Mouse (Mus musculus) liver, embryonic 14.5 days (tissue): Measurements from ENCODE around the gene Ston2. TPM values are rescaled to one million over a fixed set of nuclear protein-coding genes. Genes with fewer than 3 reads are reported as not detected.
A peak's percentile ranks its signal among the peaks of the same experiment; 100 is the strongest.

Source experiments
- ATAC-seq: fragments of 200-750 bp; cut with Nextera tagmentation; 2 replicates; pipeline ENCODE4 v1.8.0; 2017; ENCODE audit warnings: moderate number of reproducible peaks, mild to moderate bottlenecking, moderate library complexity; ENCODE audit not compliant: insufficient read depth
- DNase-seq, 3 experiments: peaks; one replicate each; pipeline ENCODE4 v3.0.0-alpha.2; 2012 to 2013; ENCODE audit warnings: low read depth in 3 of 3, low spot score in 3 of 3
- H3K27ac ChIP-seq: fragments of 300-500 bp; sonication (generic); 2 replicates; pipeline ENCODE4 v1.5.1; 2014; ENCODE audit warnings: moderate library complexity, mild to moderate bottlenecking, control low read depth, inconsistent platforms
- H3K27me3 ChIP-seq: fragments of 300-500 bp; sonication (generic); 2 replicates; pipeline ENCODE4 v1.6.1; 2014; ENCODE audit warnings: mild to moderate bottlenecking, low read length, moderate library complexity; ENCODE audit not compliant: control insufficient read depth, insufficient read depth
- H3K36me3 ChIP-seq: fragments of 300-500 bp; sonication (generic); replicated peaks from 2 replicates; pipeline ENCODE4 v1.6.1; 2014; ENCODE audit warnings: low read depth; ENCODE audit not compliant: control insufficient read depth, insufficient read depth
- H3K4me1 ChIP-seq, 2 experiments: fragments of 200-500 bp in 1 of 2; fragments of 300-500 bp in 1 of 2; sonication (generic) in 1 of 2; replicated peaks; 2 replicates each; pipeline ENCODE4 v1.6.1; 2012 to 2014; ENCODE audit warnings: antibody characterized with exemption in 1 of 2, inconsistent platforms in 1 of 2, low read length in 1 of 2; ENCODE audit not compliant: control insufficient read depth in 2 of 2, insufficient read depth in 2 of 2
- H3K4me2 ChIP-seq: fragments of 300-500 bp; sonication (generic); 2 replicates; pipeline ENCODE4 v1.6.1; 2014; ENCODE audit warnings: low read depth, mild to moderate bottlenecking, control low read depth, moderate library complexity
- H3K4me3 ChIP-seq, 2 experiments: fragments of 200-500 bp in 1 of 2; fragments of 300-500 bp in 1 of 2; sonication (generic) in 1 of 2; 2 replicates each; pipeline ENCODE4 v1.5.1; 2012 to 2014; ENCODE audit warnings: low read depth in 2 of 2, low read length in 2 of 2, mild to moderate bottlenecking in 2 of 2, control low read depth in 1 of 2, inconsistent platforms in 1 of 2, moderate library complexity in 1 of 2; ENCODE audit not compliant: insufficient read depth in 1 of 2
- H3K9ac ChIP-seq: fragments of 300-500 bp; sonication (generic); replicated peaks from 2 replicates; pipeline ENCODE4 v1.6.1; 2014; ENCODE audit warnings: mild to moderate bottlenecking, control low read depth, moderate library complexity
- H3K9me3 ChIP-seq: fragments of 300-500 bp; sonication (generic); 2 replicates; pipeline ENCODE4 v1.6.1; 2016; ENCODE audit warnings: low read length, mixed read lengths; ENCODE audit not compliant: control insufficient read depth
- CTCF ChIP-seq: IDR thresholded peaks from 2 replicates; pipeline ENCODE4 v1.5.1; 2016; ENCODE audit warnings: antibody characterized with exemption, low read depth, control low read depth
- EP300 ChIP-seq: IDR thresholded peaks from 2 replicates; pipeline ENCODE4 v1.6.1; 2016; ENCODE audit warnings: antibody characterized with exemption, low read depth
- WGBS: fragments of 180-500 bp; shearing (Covaris S2); extraction: QIAGEN DNeasy Blood & Tissue Kit; methylation state at CpG from one replicate; pipeline ENCODE4 v1.1.7; 2014; ENCODE audit not compliant: insufficient replicate concordance; 5-methylcytosine and 5-hydroxymethylcytosine counted together
- polyA plus RNA-seq, 2 experiments: library from polyadenylated mRNA; depleted of rRNA in 1 of 2; stranded (reverse) in 1 of 2; unstranded in 1 of 2; fragments of >200 nt; fragmentation: Nextera tagmentation in 1 of 2; extraction: Ambion mirVana in 1 of 2; gene quantifications; 2 replicates each; pipeline versions ENCODE4 v1.2.1 to v1.2.3; 2012 to 2014

Gene Ston2
- polyA plus RNA-seq, 2 experiments: 15.4 to 26.6 TPM

DNA sequence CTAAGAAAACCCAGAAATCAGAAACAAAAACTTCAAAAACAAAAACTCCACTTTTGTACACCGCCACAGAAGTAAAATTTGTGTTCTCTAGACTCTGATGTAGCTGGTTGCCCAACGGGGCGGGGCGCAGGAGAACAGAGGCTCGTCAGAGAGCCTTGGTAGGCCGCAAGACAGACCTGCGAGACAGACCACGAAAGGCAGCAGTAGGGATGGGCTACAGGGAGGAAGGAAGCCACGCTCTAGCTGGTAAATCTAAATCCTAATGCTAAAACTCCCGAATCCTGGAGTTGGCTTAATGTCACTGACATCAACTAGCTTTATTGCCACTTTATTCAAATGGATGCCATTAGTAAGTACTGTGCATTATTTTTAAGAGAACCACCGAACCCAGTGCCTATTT lies 18.9 kb upstream of the Ston2 start:
- DNase-seq (no peak), ATAC-seq (no peak)
- no peaks in the 10 kb centered on the region for H3K27me3 ChIP-seq
- peaks cover 21% of the 10 kb centered on the region for H3K36me3 ChIP-seq
- no peaks in the 10 kb centered on the region for H3K4me1 ChIP-seq
- TF ChIP-seq CTCF (no peak), EP300 (no peak)
- no peak overlapping the region for H3K4me2 ChIP-seq
- H3K9ac ChIP-seq: no peak overlapping the region
- H3K9me3 ChIP-seq: no peaks in the 10 kb centered on the region
- no peak overlapping the region for H3K4me3 ChIP-seq
- WGBS: 68% methylated on average over 11 of the region's 11 CpGs
- H3K27ac ChIP-seq: no peak overlapping the region

- Histone ChIP-seq H3K4me1 (peaks cover 0 to 5% of the 10 kb centered on the region in 2 experiments; a peak in 1 of 4 replicates), H3K4me2 (no peak overlapping the region), H3K9me3 (no peaks in the 10 kb centered on the region), H3K9ac (no peak overlapping the region), H3K27me3 (no peaks in the 10 kb centered on the region), H3K27ac (no peak overlapping the region), H3K36me3 (peaks cover 4% of the 10 kb centered on the region; the same call in 1 of the 2 replicates), H3K4me3 (no peak overlapping the region)
- ATAC-seq: no peak
- TF ChIP-seq EP300 (no peak), CTCF (no peak)
- no peak for DNase-seq
- 60% methylated on average over 3 of the region's 3 CpGs for WGBS
Measured at GRCm38 (mm10) chr12:91804262-91804661, 16.1 kb upstream of the Ston2 start.

DNA sequence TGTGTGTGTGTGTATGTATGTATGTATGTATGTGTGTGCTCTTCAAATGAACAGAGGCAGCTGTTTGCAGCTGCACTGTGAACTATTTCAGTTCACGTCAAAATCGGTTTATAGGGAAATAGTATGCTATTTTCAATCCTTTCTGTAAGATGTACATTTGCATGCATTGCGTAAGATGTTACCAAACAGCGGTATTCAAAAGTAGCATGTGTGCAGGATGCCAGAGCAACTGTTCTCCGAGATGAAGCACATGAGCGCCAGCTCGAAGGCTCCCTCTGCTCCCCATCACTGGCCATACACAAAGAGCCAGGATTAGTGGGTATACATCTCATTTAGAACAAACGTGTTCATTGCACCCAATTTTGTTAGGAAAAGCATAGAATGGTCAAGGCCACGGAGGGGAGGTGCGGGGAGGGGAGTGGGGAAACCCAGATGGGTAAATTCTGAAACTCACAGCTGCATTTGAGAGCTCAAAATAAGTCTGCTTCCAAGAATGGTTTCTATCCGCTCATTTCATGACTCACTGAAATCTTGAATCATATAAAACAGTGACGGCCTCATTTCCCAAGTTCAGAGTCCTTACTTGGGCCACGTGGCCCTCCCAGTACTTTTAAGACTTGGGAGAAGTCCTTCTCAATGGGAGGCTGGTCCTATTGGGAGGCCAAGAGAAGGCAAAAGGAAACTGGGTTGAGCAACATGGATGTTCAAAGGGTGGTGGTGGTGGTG lies 15.2 kb upstream of the Ston2 start:
- H3K27ac ChIP-seq: no peak overlapping the region
- H3K4me2 ChIP-seq: no peak overlapping the region
- no peak for DNase-seq
- TF ChIP-seq EP300: no peak
- TF ChIP-seq CTCF: no peak
- H3K27me3 ChIP-seq: no peaks in the 10 kb centered on the region
- no peak for ATAC-seq
- WGBS: 71% methylated on average over 13 of the region's 13 CpGs
- H3K36me3 ChIP-seq: no peaks in the 10 kb centered on the region; the same call in 1 of the 2 replicates
- H3K9ac ChIP-seq: no peak overlapping the region
- peaks cover 0 to 5% of the 10 kb centered on the region in 2 experiments; a peak in 1 of 4 replicates for H3K4me1 ChIP-seq
- no peak overlapping the region for H3K4me3 ChIP-seq
- no peaks in the 10 kb centered on the region for H3K9me3 ChIP-seq

DNA sequence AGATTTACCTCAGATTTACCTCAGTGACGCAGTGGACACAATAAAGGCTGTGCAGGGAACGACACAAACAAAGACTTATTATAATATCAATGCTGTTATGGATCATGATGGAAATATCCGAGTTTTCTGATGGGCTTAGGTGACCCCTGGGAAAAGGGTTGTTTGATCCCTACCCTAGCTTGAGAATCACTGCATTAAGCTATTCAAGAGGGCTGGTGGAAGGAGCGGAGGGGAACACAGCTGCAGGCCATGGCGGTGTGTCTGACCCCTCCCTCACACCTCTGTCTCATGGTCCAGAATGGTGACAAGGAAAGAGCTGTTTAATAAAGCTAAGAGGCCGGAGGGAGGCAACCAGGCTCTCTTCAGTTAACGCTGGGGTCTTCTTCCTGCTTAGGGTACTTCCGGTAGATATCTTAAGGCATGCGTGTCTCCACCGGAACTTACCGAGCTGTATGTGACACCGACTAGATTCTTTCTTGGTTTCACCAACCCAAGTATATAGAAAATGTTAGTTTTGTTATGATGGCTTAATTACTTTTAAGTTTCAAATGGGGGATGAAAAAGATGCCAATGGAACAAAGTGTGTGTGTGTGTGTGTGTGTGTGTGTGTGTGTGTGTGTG lies 14.5 kb upstream of the Ston2 start:
- Histone ChIP-seq H3K36me3 (no peaks in the 10 kb centered on the region), H3K9me3 (no peaks in the 10 kb centered on the region), H3K27ac (no peak overlapping the region), H3K4me2 (no peak overlapping the region), H3K9ac (no peak overlapping the region), H3K4me1 (peaks cover 0 to 5% of the 10 kb centered on the region in 2 experiments; a peak in 1 of 4 replicates), H3K4me3 (no peak overlapping the region), H3K27me3 (no peaks in the 10 kb centered on the region)
- ATAC-seq (no peak), DNase-seq (no peak)
- TF ChIP-seq EP300: no peak
- TF ChIP-seq CTCF: no peak
- WGBS: 79% methylated on average over 12 of the region's 12 CpGs

DNA sequence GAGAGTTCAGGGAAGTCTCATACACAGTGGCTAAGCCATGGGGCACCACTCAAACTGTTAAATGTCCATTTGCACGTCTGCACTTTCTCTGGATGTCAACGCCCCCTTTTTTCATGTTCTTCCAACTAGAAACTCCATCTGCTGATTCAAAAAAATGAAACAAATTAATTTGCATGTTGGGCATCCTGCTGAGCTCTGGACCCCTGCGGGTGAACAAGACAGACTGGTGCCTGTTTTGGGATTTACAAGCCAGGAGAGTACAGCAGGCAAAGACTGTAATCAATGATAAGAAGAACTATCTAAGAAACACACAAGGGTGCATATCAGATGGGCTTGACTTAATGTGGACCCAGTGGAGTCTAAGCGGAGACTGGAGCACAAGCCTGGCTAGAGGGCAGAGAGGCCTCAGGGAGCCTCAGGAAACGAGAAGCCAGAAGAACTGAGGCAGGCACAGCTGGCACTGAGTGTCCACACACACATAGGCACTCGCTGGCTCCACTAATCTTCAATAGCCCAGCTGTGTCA lies 12.7 kb upstream of the Ston2 start:
- Histone ChIP-seq H3K27ac (no peak overlapping the region), H3K4me2 (no peak overlapping the region), H3K4me1 (peaks cover 0 to 5% of the 10 kb centered on the region in 2 experiments; a peak in 1 of 4 replicates), H3K36me3 (no peaks in the 10 kb centered on the region), H3K27me3 (no peaks in the 10 kb centered on the region), H3K9ac (no peak overlapping the region), H3K4me3 (no peak overlapping the region), H3K9me3 (no peaks in the 10 kb centered on the region)
- ATAC-seq (peak; percentile 25; the same call in 1 of the 2 replicates), DNase-seq (no peak)
- TF ChIP-seq CTCF (no peak), EP300 (0 out of 2 replicates have a peak, but pooled peaks have one; percentile 17)
- WGBS: 38% methylated on average over 6 of the region's 6 CpGs
